Mouse (Mus musculus) MEL (cell line): ENCODE measurements at regions not wholly inside any gene's neighbourhood (a gene's known extent, or its start where the extent isn't known, plus 50 kb on each side); places are given as distances from the start of the nearest gene placed in this dataset.

ENCODE experiments used
- DNase-seq: peaks from one replicate; pipeline ENCODE4 v3.0.0; 2011; ENCODE audit warnings: low read depth, low spot score
- H3K27ac ChIP-seq: 2 replicates; pipeline ENCODE4 v1.5.1; 2012; ENCODE audit warnings: low read depth, mild to moderate bottlenecking, control low read depth, low read length, moderate library complexity; ENCODE audit not compliant: control insufficient read depth
- H3K27me3 ChIP-seq, 2 experiments: fragments of 150-350 bp in 1 of 2; sonication (generic) in 1 of 2; 2 replicates each; pipeline ENCODE4 v1.6.1; 2012; ENCODE audit warnings: low read length in 2 of 2, mild to moderate bottlenecking in 2 of 2, improper control_type of control experiment in 1 of 2, moderate library complexity in 1 of 2; ENCODE audit not compliant: insufficient read depth in 2 of 2, control insufficient read depth in 1 of 2
- H3K36me3 ChIP-seq, 2 experiments: 2 replicates each; pipeline ENCODE4 v1.6.1; 2012 to 2014; ENCODE audit warnings: low read length in 2 of 2, improper control_type of control experiment in 1 of 2, inconsistent platforms in 1 of 2, mild to moderate bottlenecking in 1 of 2; ENCODE audit not compliant: insufficient read depth in 2 of 2, control insufficient read depth in 1 of 2
- H3K4me1 ChIP-seq, 2 experiments: fragments of 150-350 bp in 1 of 2; sonication (generic) in 1 of 2; 2 replicates each; pipeline ENCODE4 v1.6.1; 2012; ENCODE audit warnings: low read length in 2 of 2, improper control_type of control experiment in 1 of 2, mild to moderate bottlenecking in 1 of 2; ENCODE audit not compliant: insufficient read depth in 2 of 2, control insufficient read depth in 1 of 2
- H3K4me3 ChIP-seq, 2 experiments: fragments of 150-350 bp in 1 of 2; sonication (generic) in 1 of 2; 2 replicates each; pipeline ENCODE4 v1.5.1; 2012; ENCODE audit warnings: low read depth in 2 of 2, low read length in 2 of 2, mild to moderate bottlenecking in 2 of 2, moderate library complexity in 2 of 2, control low read depth in 1 of 2, improper control_type of control experiment in 1 of 2; ENCODE audit not compliant: control insufficient read depth in 1 of 2, insufficient read depth in 1 of 2
- H3K79me2 ChIP-seq: 2 replicates; pipeline ENCODE4 v1.6.1; 2012; ENCODE audit warnings: mild to moderate bottlenecking, low read length, moderate library complexity; ENCODE audit not compliant: control insufficient read depth, poor library complexity, insufficient read depth
- H3K9ac ChIP-seq: 2 replicates; pipeline ENCODE4 v1.6.1; 2012; ENCODE audit warnings: low read depth, mild to moderate bottlenecking, control low read depth, low read length, moderate library complexity; ENCODE audit not compliant: control insufficient read depth, poor library complexity, severe bottlenecking
- H3K9me3 ChIP-seq: fragments of 150-350 bp; sonication (generic); replicated peaks from 2 replicates; pipeline ENCODE4 v1.6.1; 2012; ENCODE audit warnings: mild to moderate bottlenecking, low read length, improper control_type of control experiment, moderate library complexity; ENCODE audit not compliant: insufficient read depth
- CHD2 ChIP-seq: IDR thresholded peaks from 2 replicates; pipeline ENCODE4 v1.6.1; 2011; ENCODE audit warnings: low read length, improper control_type of control experiment
- E2F4 ChIP-seq: IDR thresholded peaks from 2 replicates; pipeline ENCODE4 v1.6.1; 2011; ENCODE audit warnings: low read depth, low read length, improper control_type of control experiment, borderline replicate concordance
- ETS1 ChIP-seq: IDR thresholded peaks from 2 replicates; pipeline ENCODE4 v1.6.1; 2012; ENCODE audit warnings: low read depth, mild to moderate bottlenecking, inconsistent platforms, low read length, improper control_type of control experiment, moderate library complexity
- GABPA ChIP-seq: IDR thresholded peaks from 2 replicates; pipeline ENCODE4 v1.6.1; 2012; ENCODE audit warnings: low read depth, mild to moderate bottlenecking, inconsistent platforms, low read length, improper control_type of control experiment, moderate library complexity
- JUND ChIP-seq: IDR thresholded peaks from 2 replicates; pipeline ENCODE4 v1.6.1; 2011; ENCODE audit warnings: low read depth, mild to moderate bottlenecking, improper control_type of control experiment, low read length
- KAT2A ChIP-seq: conservative IDR thresholded peaks from 2 replicates; pipeline ENCODE4 v1.6.1; 2012; ENCODE audit warnings: low read depth, low read length, improper control_type of control experiment, inconsistent platforms
- MAFK ChIP-seq: IDR thresholded peaks from 2 replicates; pipeline ENCODE4 v1.6.1; 2011; ENCODE audit warnings: low read depth, mild to moderate bottlenecking, low read length, improper control_type of control experiment, borderline replicate concordance
- MAZ ChIP-seq: IDR thresholded peaks from 2 replicates; pipeline ENCODE4 v1.6.1; 2012; ENCODE audit warnings: low read depth, mild to moderate bottlenecking, inconsistent platforms, low read length, improper control_type of control experiment
- MYB ChIP-seq: IDR thresholded peaks from 2 replicates; pipeline ENCODE4 v1.6.1; 2011; ENCODE audit warnings: mild to moderate bottlenecking, low read depth, low read length, improper control_type of control experiment
- NELFE ChIP-seq: IDR thresholded peaks from 2 replicates; pipeline ENCODE4 v1.6.1; 2011; ENCODE audit warnings: low read depth, low read length, improper control_type of control experiment
- SIN3A ChIP-seq: IDR thresholded peaks from 2 replicates; pipeline ENCODE4 v1.6.1; 2012; ENCODE audit warnings: low read length, improper control_type of control experiment, inconsistent platforms
- TCF12 ChIP-seq: IDR thresholded peaks from 2 replicates; pipeline ENCODE4 v1.6.1; 2014; ENCODE audit warnings: low read depth, mild to moderate bottlenecking, inconsistent platforms, low read length, improper control_type of control experiment, moderate library complexity
- USF1 ChIP-seq: IDR thresholded peaks from 2 replicates; pipeline ENCODE4 v1.6.1; 2014; ENCODE audit warnings: low read depth, mild to moderate bottlenecking, inconsistent platforms, low read length, improper control_type of control experiment, moderate library complexity
- USF2 ChIP-seq, 2 experiments: IDR thresholded peaks; 2 replicates each; pipeline ENCODE4 v1.6.1; 2011 to 2012; ENCODE audit warnings: improper control_type of control experiment in 2 of 2, low read length in 2 of 2, borderline replicate concordance in 1 of 2, inconsistent platforms in 1 of 2, low read depth in 1 of 2, mild to moderate bottlenecking in 1 of 2; ENCODE audit not compliant: insufficient read depth in 1 of 2
- ZC3H11A ChIP-seq: IDR thresholded peaks from 2 replicates; pipeline ENCODE4 v1.6.1; 2012; ENCODE audit warnings: low read depth, mild to moderate bottlenecking, inconsistent platforms, low read length, improper control_type of control experiment
- ZKSCAN1 ChIP-seq: IDR thresholded peaks from 2 replicates; pipeline ENCODE4 v1.6.1; 2012; ENCODE audit warnings: low read depth, mild to moderate bottlenecking, inconsistent platforms, low read length, improper control_type of control experiment, moderate library complexity
- ZNF384 ChIP-seq: IDR thresholded peaks from 2 replicates; pipeline ENCODE4 v1.6.1; 2012; ENCODE audit warnings: low read depth, mild to moderate bottlenecking, inconsistent platforms, low read length, improper control_type of control experiment

DNA sequence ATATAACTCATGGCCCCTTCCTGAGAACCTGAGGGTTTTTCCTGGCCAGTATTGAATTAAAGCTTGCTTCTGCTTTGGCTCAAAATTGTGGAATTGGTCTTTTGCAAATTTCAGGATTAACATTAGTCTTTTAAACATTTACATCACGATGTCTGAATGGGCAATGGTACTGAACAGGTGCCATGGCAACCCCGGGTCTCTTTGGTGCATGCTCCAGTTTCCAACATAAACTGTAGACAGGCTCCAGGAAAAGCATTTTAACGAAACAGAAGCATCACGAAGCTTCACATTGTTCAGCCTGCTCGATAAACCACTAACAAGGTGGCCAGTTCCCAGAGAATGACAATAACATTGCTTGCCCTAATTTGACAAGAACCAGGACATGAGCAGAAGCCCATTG lies 109.8 kb upstream of the Ccn2 start:
- H3K27me3 ChIP-seq = peaks cover 0 to 2% of the 10 kb centered on the region in 2 experiments; a peak in 1 of 4 replicates
- no peaks in the 10 kb centered on the region for H3K36me3 ChIP-seq
- H3K27ac ChIP-seq = no peak overlapping the region
- no peak for DNase-seq
- no peaks in the 10 kb centered on the region for H3K9me3 ChIP-seq
- TF ChIP-seq MYB (no peak), KAT2A (no peak), GABPA (no peak), MAZ (no peak), ETS1 (no peak), TCF12 (no peak), E2F4 (no peak), SIN3A (no peak)
- H3K9ac ChIP-seq = no peak overlapping the region
- no peak overlapping the region for H3K4me3 ChIP-seq
- H3K79me2 ChIP-seq = no peaks in the 10 kb centered on the region
- H3K4me1 ChIP-seq = no peaks in the 10 kb centered on the region

DNA sequence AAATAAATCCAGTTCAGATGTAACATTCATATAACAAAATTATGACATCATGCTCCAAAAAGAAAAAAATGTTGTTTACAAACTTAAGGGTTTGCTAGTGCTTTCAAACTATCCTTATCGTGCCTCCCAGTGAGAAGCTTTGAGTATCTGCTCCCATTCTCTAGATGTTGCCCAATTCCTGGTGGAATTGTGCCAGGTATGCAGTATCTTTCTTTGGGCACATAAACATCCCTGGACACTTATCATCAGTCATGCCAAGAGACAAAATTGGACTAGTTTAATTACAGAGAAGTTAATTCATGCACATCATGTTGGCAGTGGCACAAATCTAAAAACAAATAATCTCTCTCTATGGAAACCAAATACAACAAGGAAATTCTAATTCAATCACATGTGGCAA lies 109.0 kb upstream of the Ccn2 start:
- H3K4me3 ChIP-seq = no peak overlapping the region
- H3K4me1 ChIP-seq = no peaks in the 10 kb centered on the region
- no peak overlapping the region for H3K9ac ChIP-seq
- no peaks in the 10 kb centered on the region for H3K36me3 ChIP-seq
- no peak for DNase-seq
- TF ChIP-seq GABPA = no peak
- no peak for TF ChIP-seq USF1
- TF ChIP-seq ZKSCAN1 = no peak
- TF ChIP-seq KAT2A = no peak
- TF ChIP-seq JUND = no peak
- TF ChIP-seq NELFE = no peak
- TF ChIP-seq ZC3H11A = no peak
- no peak for TF ChIP-seq ZNF384
- TF ChIP-seq USF2 (IDR thresholded peaks at IDR 0.05; ENCODE audit: borderline replicate concordance in 1 of 2, insufficient read depth in 1 of 2, low read depth in 1 of 2, low read length in 2 of 2) = no peak
- TF ChIP-seq MAFK = no peak
- TF ChIP-seq CHD2 = no peak
- TF ChIP-seq, all 39 proteins: peak for 0
- Histone ChIP-seq H3K79me2 (no peaks in the 10 kb centered on the region), H3K27ac (no peak overlapping the region), H3K27me3 (peaks cover 0 to 2% of the 10 kb centered on the region in 2 experiments; a peak in 1 of 4 replicates), H3K9me3 (no peaks in the 10 kb centered on the region)
